Mouse (Mus musculus) granulocyte monocyte progenitor cell, adult 5-6 weeks (primary cell): ENCODE measurements around the gene Slc25a20. TPM values are rescaled to one million over a fixed set of nuclear protein-coding genes. Genes with fewer than 3 reads are reported as not detected.

Source experiments
- ATAC-seq: replicated peaks from 2 replicates; pipeline ENCODE4 v1.8.0; 2016; ENCODE audit warnings: mild to moderate bottlenecking, moderate TSS enrichment, inconsistent platforms; ENCODE audit not compliant: poor library complexity, severe bottlenecking
- total RNA-seq, 2 experiments: library from RNA; stranded (forward) in 1 of 2; stranded (reverse) in 1 of 2; fragments of 200-712, 200-1000 nt in 1 of 2; fragments of >200 nt in 1 of 2; fragmentation: Nextera tagmentation in 1 of 2; gene quantifications; 2 replicates each; pipeline ENCODE4 v1.2.3; 2014 to 2017

Gene Slc25a20
- total RNA-seq, 2 experiments from 2014 or later: 28.6 to 28.7 TPM

- ATAC-seq: no peak
Observed at GRCm38 (mm10) chr9:108680026-108680425, 18.1 kb downstream of the Slc25a20 start.

- ATAC-seq: no peak
Observed at GRCm38 (mm10) chr9:108686475-108686887, 24.6 kb downstream of the Slc25a20 start.

- ATAC-seq: no peak
Observed at GRCm38 (mm10) chr9:108687181-108687580, 25.3 kb downstream of the Slc25a20 start.

- no peak for ATAC-seq
Observed at GRCm38 (mm10) chr9:108687686-108688085, 25.8 kb downstream of the Slc25a20 start.

- no peak for ATAC-seq
Observed at GRCm38 (mm10) chr9:108688451-108688850, 26.6 kb downstream of the Slc25a20 start.

- no peak for ATAC-seq
Observed at GRCm38 (mm10) chr9:108689106-108689505, 27.2 kb downstream of the Slc25a20 start, which contains the start of gene Prkar2a. Gene Prkar2a (plus strand): TSS chr9:108689314.

GRCm38 (mm10) chr9:108689993-108690392 lies 28.1 kb downstream of the Slc25a20 start:
- no peak for ATAC-seq

GRCm38 (mm10) chr9:108690914-108691313 lies 29.0 kb downstream of the Slc25a20 start:
- ATAC-seq: no peak

- peak; percentile 58 for ATAC-seq
Observed at GRCm38 (mm10) chr9:108691371-108691770, 29.5 kb downstream of the Slc25a20 start.

- peak; percentile 76 for ATAC-seq
Observed at GRCm38 (mm10) chr9:108691846-108692225, 29.9 kb downstream of the Slc25a20 start.

- ATAC-seq: peak; percentile 23
Observed at GRCm38 (mm10) chr9:108692226-108693041, 30.5 kb downstream of the Slc25a20 start.

GRCm38 (mm10) chr9:108693946-108694345 lies 32.1 kb downstream of the Slc25a20 start:
- ATAC-seq: peak; percentile 34

GRCm38 (mm10) chr9:108694533-108694932 lies 32.6 kb downstream of the Slc25a20 start:
- ATAC-seq: no peak

GRCm38 (mm10) chr9:108702476-108702875 lies 40.6 kb downstream of the Slc25a20 start:
- ATAC-seq: no peak

- ATAC-seq: no peak
Observed at GRCm38 (mm10) chr9:108703373-108704110, 41.7 kb downstream of the Slc25a20 start.

GRCm38 (mm10) chr9:108704591-108704990 lies 42.7 kb downstream of the Slc25a20 start:
- ATAC-seq: no peak

GRCm38 (mm10) chr9:108707212-108707611 lies 45.3 kb downstream of the Slc25a20 start:
- no peak for ATAC-seq

GRCm38 (mm10) chr9:108708833-108709232 lies 46.9 kb downstream of the Slc25a20 start:
- no peak for ATAC-seq

GRCm38 (mm10) chr9:108710767-108711166 lies 48.9 kb downstream of the Slc25a20 start:
- no peak for ATAC-seq

- peak; percentile 50 for ATAC-seq
Observed at GRCm38 (mm10) chr9:108716199-108716598, 54.3 kb downstream of the Slc25a20 start.

GRCm38 (mm10) chr9:108723751-108724150 lies 61.9 kb downstream of the Slc25a20 start:
- ATAC-seq: no peak
